Mouse (Mus musculus) heart, adult 2 months (tissue): ENCODE data around the gene Cnot2. TPM values are rescaled to one million over a fixed set of nuclear protein-coding genes. Genes with fewer than 3 reads are reported as not detected.

Experiments
- DNase-seq, 2 experiments: peaks; one replicate each; pipeline ENCODE4 v3.0.0; 2021
- H3K27ac ChIP-seq: fragments of 200-600 bp; 2 replicates; pipeline ENCODE4 v1.8.1; 2022
- H3K27me3 ChIP-seq: fragments of 200-500 bp; 2 replicates; pipeline ENCODE4 v1.6.1; 2012; ENCODE audit warnings: mild to moderate bottlenecking, low read length, inconsistent platforms, mixed read lengths; ENCODE audit not compliant: control insufficient read depth, insufficient read depth
- H3K36me3 ChIP-seq: fragments of 200-500 bp; 2 replicates; pipeline ENCODE4 v1.6.1; 2012; ENCODE audit warnings: low read length, inconsistent platforms; ENCODE audit not compliant: control insufficient read depth, insufficient read depth
- H3K4me1 ChIP-seq: fragments of 200-500 bp; 2 replicates; pipeline ENCODE4 v1.6.1; 2011; ENCODE audit warnings: low read length; ENCODE audit not compliant: control insufficient read depth, insufficient read depth
- H3K4me3 ChIP-seq: fragments of 200-600 bp; 2 replicates; pipeline ENCODE4 v1.8.1; 2022
- H3K79me2 ChIP-seq: fragments of 200-500 bp; replicated peaks from 2 replicates; pipeline ENCODE4 v1.6.1; 2012; ENCODE audit warnings: mild to moderate bottlenecking, inconsistent platforms, low read length, moderate library complexity, mixed read lengths; ENCODE audit not compliant: control insufficient read depth, insufficient read depth
- H3K9ac ChIP-seq: fragments of 200-500 bp; 2 replicates; pipeline ENCODE4 v1.6.1; 2012; ENCODE audit warnings: low read depth, mild to moderate bottlenecking, control low read depth, inconsistent platforms, low read length, mixed read lengths
- CTCF ChIP-seq: fragments of 200-600 bp; IDR thresholded peaks from 2 replicates; pipeline ENCODE4 v1.8.1; 2022; ENCODE audit warnings: antibody characterized with exemption, mild to moderate bottlenecking, moderate library complexity
- EP300 ChIP-seq: fragments of 200-500 bp; IDR thresholded peaks from 2 replicates; pipeline ENCODE4 v1.6.1; 2011; ENCODE audit warnings: low read depth, low read length, control low read depth; ENCODE audit not compliant: insufficient read depth
- POLR2A ChIP-seq: fragments of 200-500 bp; IDR thresholded peaks from 2 replicates; pipeline ENCODE4 v1.6.1; 2011; ENCODE audit warnings: mild to moderate bottlenecking, low read depth, low read length, control low read depth; ENCODE audit not compliant: insufficient read depth
- WGBS: fragments of 180-500 bp; shearing (Covaris S2); methylation state at CpG from one replicate; pipeline ENCODE4 v1.1.7; 2018; 5-methylcytosine and 5-hydroxymethylcytosine counted together
- intact Hi-C: fragments of 180-260 bp; cut with DNase I; formaldehyde crosslinking; loops from one replicate; pipeline ENCODE4 v1.15.1; 2025
- polyA plus RNA-seq: library from polyadenylated mRNA; depleted of rRNA; stranded (reverse); fragments of >200 nt; gene quantifications from 2 replicates; pipeline ENCODE4 v1.2.3, GENCODE M21; 2012
- total RNA-seq, 2 experiments: library from RNA; stranded (reverse); gene quantifications; 2 replicates each; pipeline ENCODE4 v1.2.3; 2021

The Cnot2 gene
- total and polyA plus RNA-seq, 3 experiments = 19.4 to 38.3 (median 35.1) TPM

GRCm38 (mm10) chr10:116475725-116476124, 105.6 kb downstream of the Cnot2 start:
- no peak for DNase-seq
- TF ChIP-seq EP300 (no peak), CTCF (no peak), POLR2A (no peak)
- no peak overlapping the region for H3K9ac ChIP-seq
- peaks cover 5% of the 10 kb centered on the region for H3K27me3 ChIP-seq
- intact Hi-C loops = no loop called here
- no peak overlapping the region for H3K27ac ChIP-seq
- H3K4me3 ChIP-seq = no peak overlapping the region
- H3K79me2 ChIP-seq = no peaks in the 10 kb centered on the region
- WGBS = 52% methylated on average over 6 of the region's 6 CpGs
- H3K36me3 ChIP-seq = no peaks in the 10 kb centered on the region
- no peaks in the 10 kb centered on the region for H3K4me1 ChIP-seq

- H3K27ac ChIP-seq = no peak within 1 kb of the TSS
- TF ChIP-seq POLR2A = no peak
- no peak for TF ChIP-seq CTCF
- no peaks in the 10 kb centered on the region for H3K36me3 ChIP-seq
- no peaks in the 10 kb centered on the region for H3K79me2 ChIP-seq
- DNase-seq = peak; percentile 28 to 49
- peak within 1 kb of the TSS; percentile 52 for H3K4me3 ChIP-seq
- H3K27me3 ChIP-seq = peaks cover 5% of the 10 kb centered on the region
- intact Hi-C loops = loop anchor here (5.0 kb wide), 1 partner anchor 142 kb away; no protein-coding TSS in a partner anchor
- H3K9ac ChIP-seq = peak within 1 kb of the TSS; percentile 14
- H3K4me1 ChIP-seq = no peaks in the 10 kb centered on the region
- 1% methylated on average over 67 of the region's 92 CpGs for WGBS
Observed at GRCm38 (mm10) chr10:116473759-116474549, 107.4 kb downstream of the Cnot2 start, which contains the start of gene Kcnmb4. Kcnmb4 (minus strand) TSS chr10:116473878.

GRCm38 (mm10) chr10:116473071-116473758, 108.1 kb downstream of the Cnot2 start:
- Histone ChIP-seq H3K79me2 (no peaks in the 10 kb centered on the region), H3K36me3 (no peaks in the 10 kb centered on the region), H3K4me1 (no peaks in the 10 kb centered on the region), H3K27me3 (peaks cover 5% of the 10 kb centered on the region), H3K27ac (no peak overlapping the region), H3K4me3 (peak overlapping the region; percentile 52), H3K9ac (0 out of 2 replicates have a peak overlapping the region, but pooled peaks have one; percentile 3)
- intact Hi-C loops = loop anchor here (5.0 kb wide), 1 partner anchor 141 kb away; no protein-coding TSS in a partner anchor
- TF ChIP-seq POLR2A (no peak), CTCF (no peak), EP300 (no peak)
- WGBS = under 1% methylated on average over 72 of the region's 78 CpGs
- DNase-seq = peak; percentile 20 to 34

GRCm38 (mm10) chr10:116472579-116472978, 108.7 kb downstream of the Cnot2 start:
- Histone ChIP-seq H3K36me3 (no peaks in the 10 kb centered on the region), H3K79me2 (no peaks in the 10 kb centered on the region), H3K27ac (no peak overlapping the region), H3K27me3 (peaks cover 5% of the 10 kb centered on the region), H3K4me3 (peak overlapping the region; percentile 52), H3K4me1 (no peaks in the 10 kb centered on the region), H3K9ac (no peak overlapping the region)
- WGBS = 23% methylated on average over 5 of the region's 5 CpGs
- TF ChIP-seq POLR2A (no peak), CTCF (no peak), EP300 (no peak)
- intact Hi-C loops = loop anchor here (5.0 kb wide), 1 partner anchor 140 kb away; no protein-coding TSS in a partner anchor
- DNase-seq = no peak

GRCm38 (mm10) chr10:116470306-116470925, 110.9 kb downstream of the Cnot2 start:
- Histone ChIP-seq H3K79me2 (no peaks in the 10 kb centered on the region), H3K4me1 (no peaks in the 10 kb centered on the region), H3K36me3 (no peaks in the 10 kb centered on the region), H3K4me3 (no peak overlapping the region), H3K27ac (no peak overlapping the region), H3K27me3 (peaks cover 3% of the 10 kb centered on the region), H3K9ac (no peak overlapping the region)
- DNase-seq = no peak
- intact Hi-C loops = loop anchor here (5.0 kb wide), 1 partner anchor 138 kb away; no protein-coding TSS in a partner anchor
- WGBS = 88% methylated on average over 11 of the region's 11 CpGs
- TF ChIP-seq EP300 (no peak), CTCF (no peak), POLR2A (no peak)
